Mouse (Mus musculus): ENCODE data around the gene Gm20532.

The Gm20532 gene

DNA sequence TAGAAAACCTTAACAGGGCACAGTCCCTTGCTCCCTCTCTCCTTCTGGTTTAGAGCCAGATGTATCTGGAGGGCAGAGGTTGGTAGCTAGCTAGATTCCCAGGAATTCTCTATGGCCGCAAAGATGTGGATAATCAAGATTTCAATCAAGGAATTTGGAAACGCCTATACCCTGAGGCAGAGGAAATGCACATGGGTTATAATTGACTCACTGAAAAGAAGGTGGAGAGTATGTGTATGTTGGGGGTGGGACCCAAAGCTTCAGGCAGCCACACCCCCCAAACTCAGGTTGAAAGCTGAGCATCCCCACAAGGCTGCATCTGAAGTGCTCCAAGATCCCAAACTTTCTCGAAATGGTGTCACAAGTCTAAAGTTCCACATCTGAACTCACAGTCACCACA lies 12.0 kb downstream of the Gm20532 start:
- DNase-seq: no peak

GRCm38 (mm10) chr2:26599965-26600364 lies 13.5 kb downstream of the Gm20532 start:
- DNase-seq: no peak

DNA sequence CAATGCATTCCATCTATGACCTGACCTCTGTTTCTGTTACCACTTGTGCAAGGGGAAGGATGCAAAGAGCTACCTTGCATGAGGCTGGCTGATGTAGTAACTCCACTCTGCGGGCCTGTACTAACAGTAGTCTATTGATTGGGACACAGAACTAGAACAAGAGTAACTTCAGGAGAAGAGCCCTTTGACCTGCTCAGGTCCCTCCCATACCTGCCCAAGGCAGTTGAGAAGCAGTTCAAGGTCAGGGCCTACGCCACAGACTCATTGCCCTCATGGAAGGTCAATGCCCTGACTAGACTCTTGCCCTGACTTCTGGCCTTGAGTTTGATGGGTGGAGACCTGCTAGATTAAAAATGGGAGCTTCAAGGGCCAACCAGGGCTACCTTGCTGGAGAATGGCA lies 14.2 kb downstream of the Gm20532 start:
- no peak for DNase-seq

- no peak for DNase-seq
These were observed 15.2 kb downstream of the Gm20532 start for GRCm38 (mm10) chr2:26601595-26601994.

- no peak for DNase-seq
These were observed 16.2 kb downstream of the Gm20532 start for GRCm38 (mm10) chr2:26602631-26603030.

GRCm38 (mm10) chr2:26603159-26603558 lies 16.7 kb downstream of the Gm20532 start:
- no peak for DNase-seq

DNA sequence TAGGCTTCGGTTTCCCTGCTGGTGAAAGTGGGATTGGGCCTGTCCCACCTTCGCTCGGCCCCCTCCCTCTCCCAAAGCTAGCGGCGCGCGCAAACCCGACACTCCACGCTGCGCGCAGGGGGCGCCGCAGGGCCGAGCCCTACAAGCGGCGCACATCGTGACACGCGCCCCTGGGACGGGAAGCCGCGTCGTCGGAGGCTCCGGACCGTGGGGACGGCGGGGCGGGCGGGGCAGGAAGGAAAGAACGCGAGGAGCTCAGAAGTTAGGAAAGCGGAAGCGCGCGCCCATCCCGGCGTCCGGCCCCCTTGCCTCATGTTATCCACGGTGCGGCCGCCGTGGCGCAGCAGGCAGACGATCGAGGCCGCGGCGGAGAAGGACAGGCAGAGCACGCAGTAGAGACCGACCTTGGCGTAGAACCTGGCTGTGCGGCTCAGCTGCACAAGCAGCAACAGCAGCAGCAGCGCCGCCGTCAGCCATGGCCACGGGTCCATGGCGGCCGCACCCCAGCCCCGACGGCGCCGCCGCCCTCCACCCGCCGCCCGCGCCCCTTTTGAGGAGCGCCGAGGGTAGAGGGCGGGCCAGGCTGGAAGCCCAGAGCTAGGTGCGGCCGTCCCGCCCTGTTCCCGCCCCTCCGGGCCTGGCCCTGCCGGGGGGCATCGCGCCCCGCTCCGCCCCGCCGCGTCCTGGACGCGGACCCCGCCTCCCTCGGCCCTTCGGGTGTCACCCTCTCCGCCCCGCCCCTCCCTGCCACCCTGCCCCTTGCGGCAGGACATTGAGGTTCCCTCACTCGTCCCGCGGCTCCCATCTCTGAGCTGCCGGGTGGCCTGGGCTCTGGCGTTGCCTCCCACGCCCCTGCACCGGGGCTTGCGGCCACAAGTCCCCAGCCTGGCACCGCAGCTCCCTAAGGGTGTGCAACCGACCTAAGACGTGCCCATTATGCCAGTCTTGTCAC lies 17.6 kb downstream of the Gm20532 start, which contains the start of gene Agpat2:
Gene Agpat2 (minus strand): TSS at position 698 of the 952 bp plus-strand sequence.
- peak; percentile 74 to 76 for DNase-seq

- DNase-seq: no peak
These were observed 18.9 kb downstream of the Gm20532 start for GRCm38 (mm10) chr2:26605331-26605730.

DNA sequence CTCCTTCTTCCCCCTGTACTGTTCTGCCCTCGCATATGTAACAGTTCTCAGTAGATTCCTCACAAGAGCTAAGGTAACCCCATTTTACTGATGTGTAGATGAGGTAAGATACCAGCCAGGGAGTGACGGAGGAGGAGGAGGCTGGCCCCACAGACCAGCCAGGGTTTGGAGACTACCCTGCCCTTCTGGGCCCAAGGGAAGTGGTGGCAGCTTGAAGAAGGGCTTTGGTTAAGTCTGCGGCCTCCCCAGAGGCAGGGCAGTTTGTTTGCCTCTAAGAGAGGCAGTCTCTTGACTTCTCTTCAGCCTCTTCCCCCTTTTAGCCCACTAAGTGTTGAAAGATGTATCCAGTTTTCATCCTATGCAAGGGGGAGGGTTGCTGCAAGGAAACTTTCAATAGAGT lies 20.1 kb downstream of the Gm20532 start:
- DNase-seq: no peak

GRCm38 (mm10) chr2:26607056-26607910 lies 20.8 kb downstream of the Gm20532 start:
- DNase-seq: no peak

GRCm38 (mm10) chr2:26608781-26609180 lies 22.3 kb downstream of the Gm20532 start:
- no peak for DNase-seq

DNA sequence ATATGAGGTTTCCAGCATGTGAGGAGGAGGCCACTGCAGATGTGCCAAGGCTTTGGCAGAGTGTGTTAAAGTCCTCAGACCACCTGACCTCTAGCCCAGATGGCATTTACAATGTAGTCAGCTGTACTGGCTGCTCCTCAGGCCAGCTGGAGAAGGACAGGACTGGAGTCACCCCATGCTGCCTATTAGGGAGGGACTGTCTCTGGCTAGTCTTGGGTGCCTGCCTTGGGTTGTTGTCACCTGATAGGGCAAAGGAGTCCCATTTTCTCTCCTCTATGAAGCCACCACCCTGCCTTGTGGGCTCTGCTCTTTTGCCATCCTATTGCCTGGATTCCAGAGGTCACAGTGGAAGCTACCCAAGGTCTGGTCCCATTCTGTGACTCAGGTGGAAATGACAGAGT lies 22.8 kb downstream of the Gm20532 start:
- DNase-seq: no peak

DNA sequence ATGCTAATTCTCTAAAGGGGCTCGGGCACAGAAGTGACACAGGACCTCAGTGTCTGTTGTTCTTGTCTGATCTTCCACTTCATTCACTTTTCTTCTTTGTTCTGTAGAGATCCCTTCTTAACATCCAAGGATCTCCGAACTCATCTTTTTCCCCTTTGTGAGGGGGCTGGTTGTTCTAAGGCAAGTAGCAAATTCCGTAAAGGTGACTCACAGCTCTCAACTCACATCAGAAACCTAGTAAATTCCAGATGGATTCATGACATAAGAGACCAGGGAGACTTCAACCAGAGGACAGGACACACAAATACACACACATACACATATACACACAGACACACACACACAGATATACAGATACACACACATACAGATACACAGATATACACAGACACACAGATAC lies 24.1 kb downstream of the Gm20532 start:
- DNase-seq: no peak

DNA sequence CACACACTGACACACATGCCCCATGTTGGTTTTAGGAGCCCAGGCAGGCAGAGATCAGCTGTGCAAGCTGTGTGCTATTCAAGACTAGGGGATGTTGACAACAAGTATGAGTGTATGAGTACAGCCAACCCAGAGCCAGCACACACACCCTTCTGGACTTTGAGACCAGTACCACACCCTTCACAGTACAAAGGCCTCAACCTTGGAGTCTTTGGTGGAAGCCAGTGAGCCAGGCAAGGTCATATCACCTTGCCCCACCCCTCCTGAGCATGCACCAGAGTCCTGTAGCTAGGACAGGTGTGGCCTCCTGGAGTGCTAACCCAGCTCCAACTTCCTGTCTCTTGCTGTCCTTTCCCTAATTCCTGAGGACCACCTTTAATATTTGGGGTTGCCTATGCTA lies 24.6 kb downstream of the Gm20532 start:
- no peak for DNase-seq

DNA sequence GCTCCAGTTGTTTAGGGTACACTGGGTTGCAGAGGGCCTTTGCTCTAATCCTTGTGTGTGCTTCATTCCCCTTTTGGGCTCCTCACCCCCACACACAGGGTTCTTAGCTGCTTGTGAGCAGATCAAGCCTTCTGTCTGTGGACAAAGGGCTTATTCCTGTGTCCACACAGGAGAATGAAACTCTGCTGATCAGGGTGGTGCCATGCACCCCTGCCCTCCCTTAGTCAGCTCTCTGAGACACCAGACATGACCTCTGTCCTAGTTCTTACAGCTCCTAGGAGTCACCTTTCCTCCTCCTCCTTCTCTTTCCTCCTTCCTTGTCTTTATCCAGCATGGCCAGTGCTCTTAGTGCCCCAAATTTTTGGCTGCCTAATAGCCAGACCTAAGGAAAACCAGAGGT lies 25.5 kb downstream of the Gm20532 start:
- DNase-seq: no peak

GRCm38 (mm10) chr2:26614903-26615302 lies 28.5 kb downstream of the Gm20532 start:
- DNase-seq: no peak

GRCm38 (mm10) chr2:26615459-26616124 lies 29.2 kb downstream of the Gm20532 start:
- DNase-seq: no peak

DNA sequence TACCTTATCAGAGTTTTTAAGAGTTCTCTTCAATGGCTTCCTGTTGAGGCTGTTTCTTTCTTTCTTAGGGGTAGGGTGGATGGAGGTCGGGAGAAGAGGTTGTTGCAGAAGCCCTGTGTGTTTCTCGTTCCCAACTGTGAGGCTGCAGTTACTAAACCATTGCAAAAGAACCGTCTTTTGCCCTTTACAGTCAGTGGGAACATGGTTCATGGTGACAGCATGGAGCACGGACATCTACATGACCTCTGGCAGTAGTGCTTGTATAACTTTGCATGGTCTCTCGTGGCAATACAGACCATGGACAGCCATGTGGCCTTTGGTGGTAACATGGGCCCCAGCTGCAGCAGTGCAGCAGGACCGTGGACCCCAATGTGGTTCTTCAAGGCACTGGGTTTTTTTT lies 30.9 kb downstream of the Gm20532 start:
- no peak for DNase-seq

- no peak for DNase-seq
These were observed 31.5 kb downstream of the Gm20532 start for GRCm38 (mm10) chr2:26617928-26618327.

- no peak for DNase-seq
These were observed 34.8 kb downstream of the Gm20532 start for GRCm38 (mm10) chr2:26621246-26621645.

- no peak for DNase-seq
These were observed 36.5 kb downstream of the Gm20532 start for GRCm38 (mm10) chr2:26622984-26623383.

DNA sequence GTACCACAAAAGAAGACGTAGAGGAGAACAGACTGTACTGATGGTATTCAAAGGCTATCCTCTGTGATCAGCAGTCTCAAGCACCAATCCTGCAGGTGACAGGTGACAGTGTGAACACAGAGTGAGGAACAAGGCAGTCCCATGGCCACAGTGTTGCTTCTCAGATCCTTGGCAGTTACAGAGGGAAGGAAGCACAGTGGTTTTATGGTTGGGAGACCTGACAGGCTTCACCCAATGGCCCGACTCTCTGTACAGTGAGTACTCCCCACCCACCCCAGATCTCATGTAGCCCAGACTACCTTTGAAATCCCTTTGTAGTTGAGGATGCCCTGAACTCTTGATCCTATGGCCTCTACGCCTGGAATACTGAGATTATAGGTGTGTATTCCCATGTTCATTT lies 39.0 kb downstream of the Gm20532 start:
- DNase-seq: no peak

GRCm38 (mm10) chr2:26626081-26626480 lies 39.6 kb downstream of the Gm20532 start:
- DNase-seq: no peak
